Mouse (Mus musculus) midbrain, embryonic 14.5 days (tissue): Measurements from ENCODE around the gene Cactin. TPM values are rescaled to one million over a fixed set of nuclear protein-coding genes. Genes with fewer than 3 reads are reported as not detected.
A peak's percentile ranks its signal among the peaks of the same experiment; 100 is the strongest.

Experiments used
- ATAC-seq: fragments of 200-750 bp; cut with Nextera tagmentation; 2 replicates; pipeline ENCODE4 v1.8.0; 2017; ENCODE audit warnings: moderate number of reproducible peaks, moderate library complexity; ENCODE audit not compliant: low FRiP score, low TSS enrichment
- DNase-seq: peaks from one replicate; pipeline ENCODE4 v3.0.0-alpha.2; 2015
- H3K27ac ChIP-seq: fragments of 300-500 bp; sonication (generic); replicated peaks from 2 replicates; pipeline ENCODE4 v1.5.1; 2014; ENCODE audit warnings: mild to moderate bottlenecking, low read depth, low read length, moderate library complexity
- H3K27me3 ChIP-seq: fragments of 300-500 bp; sonication (generic); 2 replicates; pipeline ENCODE4 v1.6.1; 2014; ENCODE audit warnings: low read length, control low read depth, mixed read lengths; ENCODE audit not compliant: control insufficient read depth, insufficient read depth
- H3K36me3 ChIP-seq: fragments of 300-500 bp; sonication (generic); 2 replicates; pipeline ENCODE4 v1.6.1; 2014; ENCODE audit warnings: low read length, control low read depth; ENCODE audit not compliant: control insufficient read depth, insufficient read depth
- H3K4me1 ChIP-seq: fragments of 300-500 bp; sonication (generic); 2 replicates; pipeline ENCODE4 v1.6.1; 2014; ENCODE audit warnings: mild to moderate bottlenecking, antibody characterized with exemption, low read length, control low read depth; ENCODE audit not compliant: control insufficient read depth, insufficient read depth
- H3K4me2 ChIP-seq: fragments of 300-500 bp; sonication (generic); 2 replicates; pipeline ENCODE4 v1.6.1; 2014; ENCODE audit warnings: mild to moderate bottlenecking, low read length, moderate library complexity
- H3K4me3 ChIP-seq: fragments of 300-500 bp; sonication (generic); replicated peaks from 2 replicates; pipeline ENCODE4 v1.5.1; 2014; ENCODE audit warnings: low read depth, low read length
- H3K9ac ChIP-seq: fragments of 300-500 bp; sonication (generic); replicated peaks from 2 replicates; pipeline ENCODE4 v1.6.1; 2014; ENCODE audit warnings: mild to moderate bottlenecking, low read length, moderate library complexity
- H3K9me3 ChIP-seq: fragments of 300-500 bp; sonication (generic); 2 replicates; pipeline ENCODE4 v1.6.1; 2016; ENCODE audit warnings: low read length, control low read depth, mixed read lengths; ENCODE audit not compliant: control insufficient read depth
- WGBS: fragments of 180-500 bp; shearing (Covaris S2); extraction: QIAGEN DNeasy Blood & Tissue Kit; methylation state at CpG from one replicate; pipeline ENCODE4 v1.1.7; 2014; 5-methylcytosine and 5-hydroxymethylcytosine counted together
- polyA plus RNA-seq: library from polyadenylated mRNA; unstranded; fragments of >200 nt; fragmentation: Nextera tagmentation; extraction: Ambion mirVana; gene quantifications from 2 replicates; pipeline ENCODE4 v1.2.1, GENCODE M21; 2014

Gene Cactin
- polyA plus RNA-seq, 1 experiment from 2014 or later, result 22.8 TPM

DNA sequence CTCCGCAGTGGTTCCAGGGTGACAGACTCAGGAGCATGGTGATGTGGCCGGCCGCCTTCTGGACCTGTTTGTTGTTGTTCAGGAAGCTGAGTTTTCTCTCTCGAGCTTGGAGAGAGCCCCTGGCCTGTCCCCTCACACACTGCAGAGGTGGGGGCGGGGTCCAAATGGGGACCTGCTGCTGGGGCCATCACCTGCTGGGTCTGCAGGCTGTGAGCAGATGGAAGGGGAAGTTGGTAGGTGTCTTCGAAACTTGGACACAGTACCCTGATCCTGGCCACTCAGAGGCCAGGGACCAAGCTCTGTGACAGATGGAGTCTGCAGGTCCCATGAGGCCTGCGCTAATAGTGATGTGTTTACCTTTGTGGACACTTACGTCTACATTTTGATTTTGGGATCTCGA lies 19.6 kb upstream of the Cactin start:
- no peak overlapping the region for H3K27ac ChIP-seq
- DNase-seq (no peak), ATAC-seq (no peak)
- no peaks in the 10 kb centered on the region for H3K4me1 ChIP-seq
- peaks cover 7% of the 10 kb centered on the region for H3K36me3 ChIP-seq
- no peaks in the 10 kb centered on the region for H3K9me3 ChIP-seq
- no peak overlapping the region for H3K9ac ChIP-seq
- no peaks in the 10 kb centered on the region for H3K27me3 ChIP-seq
- H3K4me3 ChIP-seq, result no peak overlapping the region
- no peak overlapping the region for H3K4me2 ChIP-seq
- 82% methylated on average over 9 of the region's 9 CpGs for WGBS

DNA sequence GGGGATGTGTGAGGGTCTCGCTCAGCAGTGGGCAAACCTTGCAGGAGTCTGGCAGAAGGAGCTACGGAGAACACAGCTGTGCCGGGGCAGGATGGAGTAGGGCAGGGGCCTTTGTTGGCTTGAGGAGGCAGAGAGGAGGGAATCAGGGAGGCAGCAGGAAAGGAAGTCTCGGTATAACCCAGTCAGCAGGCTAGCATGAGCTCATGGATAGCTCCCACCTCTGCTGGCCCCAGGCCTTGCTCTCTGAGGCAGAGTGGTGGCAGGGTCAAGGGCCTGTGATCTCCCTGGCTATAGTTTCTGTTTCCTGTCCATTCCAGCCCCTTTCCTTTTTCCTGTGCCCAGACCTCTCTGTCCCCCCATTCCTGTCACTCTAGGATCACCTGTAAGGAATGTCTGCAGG lies 18.6 kb upstream of the Cactin start:
- Histone ChIP-seq H3K27me3 (no peaks in the 10 kb centered on the region), H3K4me3 (no peak overlapping the region), H3K9me3 (no peaks in the 10 kb centered on the region), H3K27ac (no peak overlapping the region), H3K9ac (no peak overlapping the region; the same call in 1 of the 2 replicates), H3K36me3 (peaks cover 17% of the 10 kb centered on the region), H3K4me1 (no peaks in the 10 kb centered on the region), H3K4me2 (no peak overlapping the region)
- WGBS, result 81% methylated on average over 4 of the region's 4 CpGs
- DNase-seq, result no peak
- no peak for ATAC-seq

DNA sequence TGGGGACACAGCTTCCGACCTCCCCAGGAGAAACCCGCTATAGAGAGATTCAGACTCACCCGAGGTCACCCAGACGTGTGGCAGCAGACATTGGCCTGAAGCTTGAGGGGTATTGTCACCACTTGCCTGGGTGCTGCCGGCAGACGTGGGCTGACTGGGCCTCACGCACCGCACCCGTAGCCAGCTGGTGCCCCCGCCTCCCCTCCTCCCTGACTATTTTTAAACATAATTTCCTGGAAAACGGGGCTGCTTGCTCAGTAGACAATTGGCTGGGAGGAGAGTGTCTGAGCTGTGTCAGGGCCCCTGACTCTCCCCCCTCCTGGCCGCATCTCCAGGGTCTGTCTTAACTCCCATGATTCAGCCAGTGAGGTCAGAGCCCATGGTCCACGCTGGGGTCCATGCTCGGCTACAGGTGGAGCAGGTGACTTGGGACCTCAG lies 18.1 kb upstream of the Cactin start:
- WGBS, result 75% methylated on average over 14 of the region's 14 CpGs
- ATAC-seq (no peak), DNase-seq (no peak)
- H3K4me2 ChIP-seq, result no peak overlapping the region
- no peak overlapping the region for H3K27ac ChIP-seq
- no peaks in the 10 kb centered on the region for H3K9me3 ChIP-seq
- no peak overlapping the region; the same call in 1 of the 2 replicates for H3K9ac ChIP-seq
- no peaks in the 10 kb centered on the region for H3K4me1 ChIP-seq
- no peaks in the 10 kb centered on the region for H3K27me3 ChIP-seq
- no peak overlapping the region for H3K4me3 ChIP-seq
- H3K36me3 ChIP-seq, result peaks cover 22% of the 10 kb centered on the region

DNA sequence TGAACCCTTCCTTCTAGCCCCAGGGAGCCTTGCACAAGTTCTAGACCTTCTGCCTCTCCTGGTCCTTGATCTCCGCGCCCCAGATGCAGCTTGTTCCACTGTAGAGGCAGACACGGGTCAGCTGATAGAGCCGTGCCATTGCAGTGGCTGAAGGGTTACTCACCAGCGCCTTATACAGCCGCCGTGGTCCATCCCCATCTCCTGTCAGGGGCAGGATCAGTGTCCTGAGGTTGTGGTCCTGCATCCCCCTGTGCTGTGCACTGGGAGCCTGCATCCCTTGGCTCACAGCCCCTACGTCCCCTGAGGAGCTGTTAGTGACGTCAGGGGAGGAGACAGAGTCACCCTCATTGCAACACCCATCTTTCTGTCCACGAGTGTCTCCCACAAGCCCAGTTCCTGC lies 17.6 kb upstream of the Cactin start:
- ATAC-seq, result no peak
- Histone ChIP-seq H3K9me3 (no peaks in the 10 kb centered on the region), H3K4me1 (no peaks in the 10 kb centered on the region), H3K4me2 (no peak overlapping the region), H3K27me3 (no peaks in the 10 kb centered on the region), H3K9ac (no peak overlapping the region; the same call in 1 of the 2 replicates), H3K36me3 (peaks cover 26% of the 10 kb centered on the region), H3K27ac (no peak overlapping the region), H3K4me3 (no peak overlapping the region)
- WGBS, result 79% methylated on average over 10 of the region's 10 CpGs
- DNase-seq, result no peak

DNA sequence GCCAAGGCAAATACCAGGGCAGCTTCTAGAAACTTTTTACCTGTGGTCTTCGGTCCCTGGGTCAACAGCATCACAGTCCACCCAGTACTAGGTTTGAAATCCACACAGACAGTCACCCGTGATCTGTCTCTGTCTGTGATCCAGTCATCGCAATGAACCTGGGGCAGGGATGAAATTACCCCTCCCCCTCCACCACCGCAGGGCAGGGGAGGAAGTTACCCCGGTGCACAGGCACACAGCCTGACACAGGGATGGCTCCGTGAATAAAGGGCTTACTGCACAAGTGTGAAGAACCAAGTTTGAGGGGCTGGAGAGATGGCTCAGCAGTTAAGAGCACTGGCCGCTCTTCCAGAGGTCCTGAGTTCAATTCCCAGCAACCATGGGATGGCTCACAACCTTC lies 17.1 kb upstream of the Cactin start:
- ATAC-seq (no peak), DNase-seq (no peak)
- Histone ChIP-seq H3K36me3 (peaks cover 31% of the 10 kb centered on the region), H3K9ac (no peak overlapping the region), H3K27me3 (no peaks in the 10 kb centered on the region), H3K4me2 (no peak overlapping the region), H3K4me1 (no peaks in the 10 kb centered on the region), H3K4me3 (no peak overlapping the region), H3K27ac (no peak overlapping the region), H3K9me3 (no peaks in the 10 kb centered on the region)
- 79% methylated on average over 7 of the region's 7 CpGs for WGBS

DNA sequence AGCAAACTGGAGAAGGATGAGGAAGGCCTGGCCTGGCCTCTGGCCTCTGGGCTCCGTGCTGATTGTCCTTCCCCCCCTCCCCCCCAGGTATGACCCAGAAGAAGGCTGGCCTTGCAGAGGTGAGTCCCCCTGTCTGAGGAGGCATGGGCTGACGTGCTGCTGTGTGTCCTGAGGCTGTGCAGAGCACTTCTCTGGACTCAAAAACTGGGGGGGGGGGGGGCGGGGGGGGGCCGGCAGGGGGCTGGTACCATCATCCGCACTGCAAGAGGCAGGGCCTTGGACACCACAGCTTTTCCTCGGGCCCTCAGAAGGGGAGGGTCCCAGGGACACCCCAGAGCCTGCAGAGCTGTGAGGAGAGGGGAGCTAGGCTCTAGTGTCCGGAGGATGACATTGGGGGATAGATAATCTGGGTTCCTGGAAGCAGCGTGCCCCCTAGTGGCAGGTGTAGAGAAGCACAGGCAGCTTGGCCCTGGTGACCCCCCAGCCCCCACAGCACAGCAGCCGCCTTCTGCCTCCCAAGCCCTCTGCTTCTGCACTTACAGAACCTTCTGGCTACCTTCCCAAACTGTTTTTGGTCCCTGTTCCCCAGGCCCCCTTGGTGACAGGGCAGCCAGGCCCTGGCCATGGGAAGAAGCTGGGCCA lies 16.2 kb upstream of the Cactin start:
- ATAC-seq (no peak), DNase-seq (peak; percentile 60)
- H3K9me3 ChIP-seq, result no peaks in the 10 kb centered on the region
- H3K27ac ChIP-seq, result no peak overlapping the region
- H3K4me1 ChIP-seq, result no peaks in the 10 kb centered on the region
- H3K4me3 ChIP-seq, result no peak overlapping the region
- WGBS, result 28% methylated on average over 8 of the region's 9 CpGs
- no peaks in the 10 kb centered on the region for H3K27me3 ChIP-seq
- peaks cover 41% of the 10 kb centered on the region for H3K36me3 ChIP-seq
- no peak overlapping the region for H3K4me2 ChIP-seq
- H3K9ac ChIP-seq, result no peak overlapping the region

DNA sequence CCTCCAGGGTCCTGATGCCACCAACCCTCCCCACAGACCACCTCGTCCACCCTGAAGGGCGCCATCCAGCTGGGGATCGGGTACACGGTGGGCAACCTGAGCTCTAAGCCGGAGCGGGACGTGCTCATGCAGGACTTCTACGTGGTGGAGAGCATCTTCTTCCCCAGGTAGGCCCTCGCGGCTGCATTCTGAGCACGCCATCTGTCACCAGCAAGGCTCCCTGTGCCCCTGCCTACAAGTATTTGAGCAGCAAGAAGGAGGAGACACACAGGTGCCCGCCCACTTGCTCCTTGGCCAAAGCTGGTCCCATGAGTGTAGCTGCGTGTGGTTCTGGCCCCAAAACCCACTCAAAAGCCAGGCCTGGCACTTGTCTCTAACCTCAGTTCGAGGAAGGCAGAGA lies 15.2 kb upstream of the Cactin start:
- WGBS, result 94% methylated on average over 14 of the region's 14 CpGs
- Histone ChIP-seq H3K4me1 (no peaks in the 10 kb centered on the region), H3K9ac (no peak overlapping the region), H3K9me3 (no peaks in the 10 kb centered on the region), H3K36me3 (peaks cover 50% of the 10 kb centered on the region), H3K27me3 (no peaks in the 10 kb centered on the region), H3K4me3 (no peak overlapping the region), H3K27ac (no peak overlapping the region), H3K4me2 (no peak overlapping the region)
- DNase-seq, result no peak
- no peak for ATAC-seq

DNA sequence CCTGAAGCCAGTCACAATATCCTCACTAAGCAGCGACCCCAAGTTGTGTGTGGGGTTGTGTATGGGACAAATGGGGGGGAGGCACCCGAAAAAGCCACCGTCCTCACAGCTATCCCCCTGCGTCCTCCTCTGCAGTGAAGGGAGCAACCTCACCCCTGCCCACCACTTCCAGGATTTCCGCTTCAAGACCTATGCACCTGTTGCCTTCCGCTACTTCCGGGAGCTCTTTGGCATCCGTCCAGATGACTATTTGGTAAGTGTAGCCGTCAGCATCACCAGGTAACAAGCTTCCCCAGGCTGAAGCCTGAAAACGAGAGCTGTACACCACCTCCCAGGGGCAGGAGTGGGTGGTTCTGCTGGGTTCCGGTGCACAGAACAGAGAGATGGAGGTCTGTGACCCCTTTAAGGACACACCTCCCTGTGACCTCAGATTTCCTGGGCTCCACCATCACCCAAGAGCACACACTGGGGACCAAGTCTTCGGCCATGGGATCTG lies 14.7 kb upstream of the Cactin start:
- Histone ChIP-seq H3K9ac (no peak overlapping the region), H3K27me3 (no peaks in the 10 kb centered on the region), H3K9me3 (no peaks in the 10 kb centered on the region), H3K4me3 (no peak overlapping the region), H3K4me1 (no peaks in the 10 kb centered on the region), H3K4me2 (no peak overlapping the region), H3K36me3 (peaks cover 56% of the 10 kb centered on the region), H3K27ac (no peak overlapping the region)
- ATAC-seq (no peak), DNase-seq (no peak)
- WGBS, result 95% methylated on average over 12 of the region's 12 CpGs
